Mouse (Mus musculus) forebrain, embryonic 12.5 days (tissue): ENCODE measurements around the gene Miga2. TPM values are rescaled to one million over a fixed set of nuclear protein-coding genes. Genes with fewer than 3 reads are reported as not detected.
"Not testable (repeated sequence)": the region's sequence is repeated elsewhere in the genome, so short reads cannot be mapped to it uniquely, and the experiment has no call there.

Source experiments
- ATAC-seq: fragments of 200-750 bp; cut with Nextera tagmentation; 2 replicates; pipeline ENCODE4 v1.8.0; 2017; ENCODE audit warnings: moderate TSS enrichment; ENCODE audit not compliant: low FRiP score
- H3K27ac ChIP-seq: fragments of 300-500 bp; sonication (generic); 2 replicates; pipeline ENCODE4 v1.5.1; 2016; ENCODE audit warnings: mild to moderate bottlenecking
- H3K27me3 ChIP-seq: fragments of 300-500 bp; sonication (generic); 2 replicates; pipeline ENCODE4 v1.6.1; 2016; ENCODE audit warnings: mild to moderate bottlenecking
- H3K36me3 ChIP-seq: fragments of 300-500 bp; sonication (generic); replicated peaks from 2 replicates; pipeline ENCODE4 v1.6.1; 2016; ENCODE audit warnings: mild to moderate bottlenecking
- H3K4me1 ChIP-seq: fragments of 300-500 bp; sonication (generic); 2 replicates; pipeline ENCODE4 v1.6.1; 2016
- H3K4me2 ChIP-seq: fragments of 300-500 bp; sonication (generic); 2 replicates; pipeline ENCODE4 v1.6.1; 2016; ENCODE audit warnings: mild to moderate bottlenecking, moderate library complexity
- H3K4me3 ChIP-seq: fragments of 300-500 bp; sonication (generic); replicated peaks from 2 replicates; pipeline ENCODE4 v1.5.1; 2016; ENCODE audit warnings: mild to moderate bottlenecking
- H3K9ac ChIP-seq: fragments of 300-500 bp; sonication (generic); 2 replicates; pipeline ENCODE4 v1.6.1; 2016; ENCODE audit warnings: mild to moderate bottlenecking
- H3K9me3 ChIP-seq: fragments of 300-500 bp; sonication (generic); 2 replicates; pipeline ENCODE4 v1.6.1; 2016
- WGBS: fragments of 180-500 bp; shearing (Covaris S2); methylation state at CpG from one replicate; pipeline ENCODE4 v1.1.7; 2016; 5-methylcytosine and 5-hydroxymethylcytosine counted together
- polyA plus RNA-seq: library from polyadenylated mRNA; unstranded; fragments of >200 nt; fragmentation: Nextera tagmentation; extraction: Ambion mirVana; gene quantifications from 2 replicates; pipeline ENCODE4 v1.2.1, GENCODE M21; 2016

The Miga2 gene
- polyA plus RNA-seq, 1 experiment from 2014 or later = 24.4 TPM

DNA sequence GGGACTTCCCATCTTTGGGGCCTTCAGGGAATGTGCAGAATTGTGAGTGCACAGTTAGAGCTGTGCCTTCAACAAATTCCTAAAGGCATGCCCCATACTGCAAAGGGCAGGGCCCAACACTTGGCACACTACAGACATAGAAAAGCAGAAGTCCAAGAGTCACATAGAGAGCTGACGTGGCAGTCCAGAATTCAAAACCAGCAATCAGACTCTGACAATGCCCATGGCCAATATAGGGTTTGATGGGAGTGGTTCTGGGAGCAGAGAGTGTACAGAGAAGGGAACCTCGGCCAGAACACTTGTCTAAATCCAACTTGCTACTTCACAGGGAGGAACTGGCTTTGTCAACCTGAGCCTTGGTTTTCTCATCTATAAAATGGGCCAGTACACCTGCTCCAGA lies 43.2 kb downstream of the Miga2 start:
- H3K27me3 ChIP-seq = no peaks in the 10 kb centered on the region
- no peak overlapping the region for H3K27ac ChIP-seq
- ATAC-seq = no peak
- no peaks in the 10 kb centered on the region for H3K4me1 ChIP-seq
- H3K4me3 ChIP-seq = no peak overlapping the region
- no peak overlapping the region for H3K4me2 ChIP-seq
- peaks cover 80% of the 10 kb centered on the region for H3K36me3 ChIP-seq
- WGBS = 91% methylated on average over 2 of the region's 2 CpGs
- no peak overlapping the region for H3K9ac ChIP-seq
- H3K9me3 ChIP-seq = no peaks in the 10 kb centered on the region

GRCm38 (mm10) chr2:30407778-30408177 lies 43.7 kb downstream of the Miga2 start:
- Histone ChIP-seq H3K36me3 (peaks cover 74% of the 10 kb centered on the region), H3K27me3 (no peaks in the 10 kb centered on the region), H3K4me3 (no peak overlapping the region), H3K9ac (no peak overlapping the region), H3K4me1 (no peaks in the 10 kb centered on the region), H3K4me2 (no peak overlapping the region), H3K27ac (no peak overlapping the region), H3K9me3 (no peaks in the 10 kb centered on the region)
- no peak for ATAC-seq
- WGBS = 93% methylated on average over 10 of the region's 10 CpGs

DNA sequence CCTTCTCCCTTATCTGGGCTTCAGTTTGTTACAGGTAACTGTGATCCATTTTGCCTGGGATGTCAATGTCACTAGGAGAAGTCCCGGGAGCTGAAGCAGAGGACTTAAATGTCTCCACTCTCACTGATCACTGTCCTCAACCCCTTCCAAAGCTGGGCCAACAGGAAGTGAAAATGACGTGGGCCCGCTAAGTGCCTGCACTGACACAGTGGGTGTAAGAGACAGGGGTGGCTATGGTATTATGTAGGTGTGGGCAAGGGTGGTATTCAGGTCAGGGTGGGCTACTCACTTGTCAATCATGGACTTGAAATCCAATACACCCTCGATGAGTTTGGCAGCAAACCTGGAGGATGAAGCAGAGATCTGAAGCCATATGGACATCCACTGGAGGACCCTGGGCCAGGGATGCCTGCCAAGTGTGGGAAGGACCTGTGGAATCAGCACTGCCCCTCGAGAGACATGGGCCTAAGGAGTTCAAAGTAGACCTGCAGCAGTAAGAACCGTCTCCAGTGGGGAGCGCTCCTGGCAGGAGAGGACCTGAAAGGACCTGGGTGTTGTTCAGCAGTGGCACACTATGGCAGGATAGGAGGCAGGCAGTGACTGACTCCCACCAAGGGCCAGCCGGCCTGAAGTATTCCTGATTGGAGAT lies 44.5 kb downstream of the Miga2 start:
- no peak overlapping the region for H3K27ac ChIP-seq

GRCm38 (mm10) chr2:30409454-30410176 lies 45.6 kb downstream of the Miga2 start:
- Histone ChIP-seq H3K9ac (no peak overlapping the region), H3K27me3 (no peaks in the 10 kb centered on the region), H3K36me3 (peaks cover 58% of the 10 kb centered on the region), H3K27ac (no peak overlapping the region), H3K4me2 (no peak overlapping the region), H3K4me1 (peaks cover 12% of the 10 kb centered on the region), H3K9me3 (no peaks in the 10 kb centered on the region), H3K4me3 (no peak overlapping the region)
- no peak for ATAC-seq
- 92% methylated on average over 4 of the region's 5 CpGs for WGBS

More for the DNA sequence above, 44.5 kb downstream of the Miga2 start:
- Histone ChIP-seq H3K4me1 (peaks cover 2% of the 10 kb centered on the region), H3K36me3 (peaks cover 67% of the 10 kb centered on the region), H3K9ac (no peak overlapping the region), H3K4me2 (no peak overlapping the region), H3K27me3 (no peaks in the 10 kb centered on the region), H3K4me3 (no peak overlapping the region), H3K9me3 (no peaks in the 10 kb centered on the region)
- no peak for ATAC-seq
- WGBS = 91% methylated on average over 8 of the region's 8 CpGs

- H3K27me3 ChIP-seq = no peaks in the 10 kb centered on the region
- H3K27ac ChIP-seq = no peak overlapping the region
- WGBS = 79% methylated on average over 16 of the region's 16 CpGs
- ATAC-seq = no peak
- H3K9me3 ChIP-seq = no peaks in the 10 kb centered on the region
- H3K4me3 ChIP-seq = no peak overlapping the region
- peaks cover 21% of the 10 kb centered on the region for H3K36me3 ChIP-seq
- peaks cover 31% of the 10 kb centered on the region for H3K4me1 ChIP-seq
- H3K9ac ChIP-seq = 0 out of 2 replicates have a peak overlapping the region, but pooled peaks have one; percentile 29
- H3K4me2 ChIP-seq = no peak overlapping the region
These were observed 49.3 kb downstream of the Miga2 start for GRCm38 (mm10) chr2:30413038-30413973.

GRCm38 (mm10) chr2:30414101-30414500 lies 50.1 kb downstream of the Miga2 start:
- Histone ChIP-seq H3K36me3 (peaks cover 13% of the 10 kb centered on the region), H3K4me3 (no peak overlapping the region), H3K27me3 (no peaks in the 10 kb centered on the region), H3K4me1 (peaks cover 39% of the 10 kb centered on the region), H3K27ac (no peak overlapping the region), H3K4me2 (no peak overlapping the region), H3K9ac (no peak overlapping the region; the same call in 1 of the 2 replicates), H3K9me3 (no peaks in the 10 kb centered on the region)
- 94% methylated on average over 4 of the region's 4 CpGs for WGBS
- ATAC-seq = no peak

- Histone ChIP-seq H3K4me1 (peaks cover 41% of the 10 kb centered on the region), H3K9me3 (no peaks in the 10 kb centered on the region), H3K4me3 (peak overlapping the region; percentile 85), H3K27me3 (no peaks in the 10 kb centered on the region), H3K36me3 (peaks cover 7% of the 10 kb centered on the region; the same call in 1 of the 2 replicates), H3K9ac (peak overlapping the region; percentile 88), H3K4me2 (peak overlapping the region; percentile 59), H3K27ac (no peak overlapping the region)
- WGBS = 46% methylated on average over 5 of the region's 5 CpGs
- ATAC-seq = no peak; the same call in 1 of the 2 replicates
These were observed 50.6 kb downstream of the Miga2 start for GRCm38 (mm10) chr2:30414681-30415080.

GRCm38 (mm10) chr2:30415157-30415935 lies 51.3 kb downstream of the Miga2 start, which contains the start of gene Crat:
TSS of gene Crat (minus strand) at chr2:30415813.
- peak within 1 kb of the TSS; percentile 98 for H3K27ac ChIP-seq
- peak; percentile 91 for ATAC-seq
- peak within 1 kb of the TSS; percentile 85 for H3K4me3 ChIP-seq
- peak within 1 kb of the TSS; percentile 59 for H3K4me2 ChIP-seq
- H3K9me3 ChIP-seq = no peaks in the 10 kb centered on the region
- no peaks in the 10 kb centered on the region for H3K27me3 ChIP-seq
- 0 out of 2 replicates have a peak, but pooled peaks cover 4% of the 10 kb centered on the region for H3K36me3 ChIP-seq
- WGBS = under 1% methylated on average over 58 of the region's 58 CpGs
- H3K4me1 ChIP-seq = peaks cover 41% of the 10 kb centered on the region
- H3K9ac ChIP-seq = peak within 1 kb of the TSS; percentile 88

GRCm38 (mm10) chr2:30415936-30416648 lies 52.1 kb downstream of the Miga2 start, which contains the start of gene Ptpa:
TSS of gene Ptpa (plus strand) at chr2:30416039.
- peak within 1 kb of the TSS; percentile 88 for H3K9ac ChIP-seq
- H3K4me1 ChIP-seq = peaks cover 41% of the 10 kb centered on the region
- WGBS = under 1% methylated on average over 67 of the region's 67 CpGs
- H3K4me2 ChIP-seq = peak within 1 kb of the TSS; percentile 59
- H3K4me3 ChIP-seq = peak within 1 kb of the TSS; percentile 85
- no peaks in the 10 kb centered on the region for H3K27me3 ChIP-seq
- H3K27ac ChIP-seq = peak within 1 kb of the TSS; percentile 98
- 0 out of 2 replicates have a peak, but pooled peaks cover under 1% of the 10 kb centered on the region for H3K36me3 ChIP-seq
- no peaks in the 10 kb centered on the region for H3K9me3 ChIP-seq
- peak; percentile 92 for ATAC-seq

GRCm38 (mm10) chr2:30416649-30416965 lies 52.6 kb downstream of the Miga2 start:
- no peaks in the 10 kb centered on the region for H3K27me3 ChIP-seq
- H3K27ac ChIP-seq = peak overlapping the region; percentile 98
- no peaks in the 10 kb centered on the region for H3K36me3 ChIP-seq
- peak overlapping the region; percentile 85 for H3K4me3 ChIP-seq
- peaks cover 41% of the 10 kb centered on the region for H3K4me1 ChIP-seq
- H3K4me2 ChIP-seq = peak overlapping the region; percentile 59
- no peaks in the 10 kb centered on the region for H3K9me3 ChIP-seq
- ATAC-seq = no peak
- peak overlapping the region; percentile 88 for H3K9ac ChIP-seq
- under 1% methylated on average over 7 of the region's 7 CpGs for WGBS

GRCm38 (mm10) chr2:30417154-30417553 lies 53.1 kb downstream of the Miga2 start:
- Histone ChIP-seq H3K4me3 (peak overlapping the region; percentile 85; the same call in 1 of the 2 replicates), H3K4me1 (peaks cover 41% of the 10 kb centered on the region), H3K4me2 (peak overlapping the region; percentile 59), H3K9ac (peak overlapping the region; percentile 88; the same call in 1 of the 2 replicates)
- not testable (repeated sequence) for H3K27me3 ChIP-seq, H3K9me3 ChIP-seq, H3K36me3 ChIP-seq, ATAC-seq, H3K27ac ChIP-seq
- 80% methylated on average over 6 of the region's 6 CpGs for WGBS
